Mouse (Mus musculus): ENCODE measurements at regions not wholly inside any gene's neighbourhood (a gene's known extent, or its start where the extent isn't known, plus 50 kb on each side); places are given as distances from the start of the nearest gene placed in this dataset.

DNA sequence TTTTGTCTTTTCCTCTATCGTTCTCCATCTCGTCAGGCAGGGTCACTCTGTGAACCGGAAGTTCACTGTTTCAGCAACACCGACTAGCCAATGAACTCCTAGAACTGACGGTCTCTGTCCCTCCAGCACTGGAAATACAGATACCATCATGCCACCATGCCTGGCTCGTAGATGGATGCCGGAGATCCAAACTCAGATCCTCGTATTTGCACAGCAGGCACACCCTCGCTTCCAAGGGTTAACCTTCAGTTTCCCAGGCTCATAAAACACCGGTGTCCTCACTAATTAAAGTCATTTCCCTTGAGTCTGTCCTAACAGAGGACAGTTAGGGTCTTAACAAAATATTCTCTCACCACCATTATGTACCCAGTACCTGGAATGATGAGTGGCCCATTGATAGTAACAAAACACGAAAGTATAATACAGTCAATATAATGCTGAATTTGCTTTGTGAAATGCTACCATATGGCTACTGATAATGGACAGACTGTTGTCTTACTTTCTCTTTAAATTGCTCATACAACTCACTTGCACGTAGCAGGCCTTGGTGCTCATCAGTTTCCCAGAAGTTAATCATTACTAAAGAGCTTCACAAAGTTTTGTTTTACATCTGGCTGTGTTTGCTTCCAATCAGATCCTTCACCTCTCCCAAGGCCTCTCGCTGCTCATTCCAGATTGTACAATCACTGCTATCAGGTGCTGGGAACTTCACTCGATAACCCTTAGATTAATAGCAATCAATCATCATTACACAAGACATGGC, 52.7 kb upstream of the Ccn6 start:
- no peak for DNase-seq

GRCm38 (mm10) chr10:39214563-39214962, 51.0 kb upstream of the Ccn6 start:
- DNase-seq, result no peak
